Mouse (Mus musculus): ENCODE measurements around the gene Prrt2. TPM values are rescaled to one million over a fixed set of nuclear protein-coding genes. Genes with fewer than 3 reads are reported as not detected.

Gene Prrt2
- polyA plus RNA-seq, 1 experiment from 2014 or later, result 0.88 TPM

- no peak for ATAC-seq
- H3K4me2 ChIP-seq, result peak overlapping the region; percentile 10; the same call in 1 of the 2 replicates
- H3K9ac ChIP-seq, result peak overlapping the region; percentile 45; the same call in 1 of the 2 replicates
These were observed 2.4 kb downstream of the Prrt2 start for GRCm38 (mm10) chr7:127018416-127019305.

GRCm38 (mm10) chr7:127017950-127018345 lies 3.1 kb downstream of the Prrt2 start:
- Histone ChIP-seq H3K4me3 (no peak overlapping the region), H3K9ac (peak overlapping the region; percentile 45; the same call in 1 of the 2 replicates), H3K4me1 (peaks cover 81% of the 10 kb centered on the region), H3K4me2 (peak overlapping the region; percentile 10; the same call in 1 of the 2 replicates), H3K27me3 (replicated peaks) (no peaks in the 10 kb centered on the region), H3K9me3 (replicated peaks) (no peaks in the 10 kb centered on the region), H3K36me3 (peaks cover 39% of the 10 kb centered on the region), H3K27ac (peak overlapping the region; percentile 62)
- no peak for ATAC-seq
- 46% methylated on average over 6 of the region's 6 CpGs for WGBS (ENCODE audit: insufficient replicate concordance)

More at GRCm38 (mm10) chr7:127018416-127019305, 2.4 kb downstream of the Prrt2 start:
- Histone ChIP-seq H3K27ac (peak overlapping the region; percentile 62), H3K27me3 (replicated peaks) (no peaks in the 10 kb centered on the region), H3K4me1 (peaks cover 84% of the 10 kb centered on the region), H3K4me3 (no peak overlapping the region), H3K36me3 (peaks cover 40% of the 10 kb centered on the region), H3K9me3 (replicated peaks) (no peaks in the 10 kb centered on the region)
- WGBS (ENCODE audit: insufficient replicate concordance), result 76% methylated on average over 15 of the region's 15 CpGs

GRCm38 (mm10) chr7:127016971-127017949 lies 3.8 kb downstream of the Prrt2 start, which contains the start of gene Pagr1a:
Gene Pagr1a, minus strand, starts transcription at chr7:127017352.
- peak within 1 kb of the TSS; percentile 93 for H3K4me2 ChIP-seq
- peak within 1 kb of the TSS; percentile 85 for H3K9ac ChIP-seq
- peaks cover 78% of the 10 kb centered on the region for H3K4me1 ChIP-seq
- peak; percentile 83 for ATAC-seq
- H3K36me3 ChIP-seq, result peaks cover 39% of the 10 kb centered on the region
- H3K27me3 ChIP-seq (replicated peaks), result no peaks in the 10 kb centered on the region
- peak within 1 kb of the TSS; percentile 73 for H3K4me3 ChIP-seq
- no peaks in the 10 kb centered on the region for H3K9me3 ChIP-seq (replicated peaks)
- 6% methylated on average over 39 of the region's 39 CpGs for WGBS (ENCODE audit: insufficient replicate concordance)
- H3K27ac ChIP-seq, result peak within 1 kb of the TSS; percentile 92

- Histone ChIP-seq H3K4me3 (peak overlapping the region; percentile 73), H3K27ac (peak overlapping the region; percentile 92), H3K9ac (peak overlapping the region; percentile 85), H3K36me3 (peaks cover 35% of the 10 kb centered on the region), H3K4me2 (peak overlapping the region; percentile 93), H3K27me3 (replicated peaks) (no peaks in the 10 kb centered on the region), H3K4me1 (peaks cover 77% of the 10 kb centered on the region), H3K9me3 (replicated peaks) (no peaks in the 10 kb centered on the region)
- peak; percentile 70 for ATAC-seq
- WGBS (ENCODE audit: insufficient replicate concordance), result under 1% methylated on average over 22 of the region's 22 CpGs
These were observed 4.5 kb downstream of the Prrt2 start for GRCm38 (mm10) chr7:127016486-127016938.

- no peaks in the 10 kb centered on the region for H3K27me3 ChIP-seq (replicated peaks)
- H3K36me3 ChIP-seq, result peaks cover 35% of the 10 kb centered on the region
- H3K4me3 ChIP-seq, result peak within 1 kb of the TSS; percentile 73
- no peak for ATAC-seq
- no peaks in the 10 kb centered on the region for H3K9me3 ChIP-seq (replicated peaks)
- H3K27ac ChIP-seq, result peak within 1 kb of the TSS; percentile 92
- H3K4me1 ChIP-seq, result peaks cover 75% of the 10 kb centered on the region
- peak within 1 kb of the TSS; percentile 85 for H3K9ac ChIP-seq
- H3K4me2 ChIP-seq, result peak within 1 kb of the TSS; percentile 93
These were observed 4.7 kb downstream of the Prrt2 start, which contains the start of gene Pagr1b for GRCm38 (mm10) chr7:127016481-127016485. Gene Pagr1b, minus strand, starts transcription at chr7:127016484.

- Histone ChIP-seq H3K9ac (peak overlapping the region; percentile 85), H3K4me1 (peaks cover 73% of the 10 kb centered on the region), H3K4me2 (peak overlapping the region; percentile 93), H3K9me3 (replicated peaks) (no peaks in the 10 kb centered on the region), H3K27ac (peak overlapping the region; percentile 92), H3K36me3 (peaks cover 35% of the 10 kb centered on the region), H3K27me3 (replicated peaks) (no peaks in the 10 kb centered on the region), H3K4me3 (peak overlapping the region; percentile 73)
- peak; percentile 63 for ATAC-seq
- 2% methylated on average over 10 of the region's 10 CpGs for WGBS (ENCODE audit: insufficient replicate concordance)
These were observed 4.9 kb downstream of the Prrt2 start for GRCm38 (mm10) chr7:127016081-127016480.

GRCm38 (mm10) chr7:127014993-127015392 lies 6.0 kb downstream of the Prrt2 start:
- no peak for ATAC-seq
- Histone ChIP-seq H3K4me3 (peak overlapping the region; percentile 73; the same call in 1 of the 2 replicates), H3K9ac (peak overlapping the region; percentile 85), H3K36me3 (peaks cover 35% of the 10 kb centered on the region), H3K4me2 (peak overlapping the region; percentile 93), H3K27ac (0 out of 2 replicates have a peak overlapping the region, but pooled peaks have one; percentile 92), H3K9me3 (replicated peaks) (no peaks in the 10 kb centered on the region), H3K4me1 (peaks cover 72% of the 10 kb centered on the region), H3K27me3 (replicated peaks) (no peaks in the 10 kb centered on the region)
- 93% methylated on average over 12 of the region's 12 CpGs for WGBS (ENCODE audit: insufficient replicate concordance)

GRCm38 (mm10) chr7:127014320-127014719 lies 6.7 kb downstream of the Prrt2 start, which contains the start of gene Mvp:
Gene Mvp, minus strand, starts transcription at chr7:127014621.
- Histone ChIP-seq H3K9ac (peak within 1 kb of the TSS; percentile 85), H3K36me3 (peaks cover 35% of the 10 kb centered on the region), H3K4me3 (peak within 1 kb of the TSS; percentile 73), H3K4me1 (peaks cover 74% of the 10 kb centered on the region), H3K27ac (peak within 1 kb of the TSS; percentile 92), H3K4me2 (peak within 1 kb of the TSS; percentile 93), H3K9me3 (replicated peaks) (no peaks in the 10 kb centered on the region), H3K27me3 (replicated peaks) (no peaks in the 10 kb centered on the region)
- 28% methylated on average over 11 of the region's 11 CpGs for WGBS (ENCODE audit: insufficient replicate concordance)
- no peak for ATAC-seq

- no peaks in the 10 kb centered on the region for H3K27me3 ChIP-seq (replicated peaks)
- H3K27ac ChIP-seq, result no peak overlapping the region
- 82% methylated on average over 6 of the region's 6 CpGs for WGBS (ENCODE audit: insufficient replicate concordance)
- peaks cover 35% of the 10 kb centered on the region for H3K36me3 ChIP-seq
- H3K9ac ChIP-seq, result no peak overlapping the region
- H3K4me1 ChIP-seq, result peaks cover 74% of the 10 kb centered on the region
- peak overlapping the region; percentile 93 for H3K4me2 ChIP-seq
- peak overlapping the region; percentile 59 for H3K4me3 ChIP-seq
- no peak for ATAC-seq
- no peaks in the 10 kb centered on the region for H3K9me3 ChIP-seq (replicated peaks)
These were observed 7.6 kb downstream of the Prrt2 start for GRCm38 (mm10) chr7:127013385-127013784.

GRCm38 (mm10) chr7:127012845-127013244 lies 8.2 kb downstream of the Prrt2 start:
- no peak overlapping the region for H3K27ac ChIP-seq
- 85% methylated on average over 10 of the region's 10 CpGs for WGBS (ENCODE audit: insufficient replicate concordance)
- no peak for ATAC-seq
- H3K4me1 ChIP-seq, result peaks cover 74% of the 10 kb centered on the region
- H3K9me3 ChIP-seq (replicated peaks), result no peaks in the 10 kb centered on the region
- H3K27me3 ChIP-seq (replicated peaks), result no peaks in the 10 kb centered on the region
- no peak overlapping the region for H3K4me2 ChIP-seq
- no peak overlapping the region for H3K4me3 ChIP-seq
- H3K36me3 ChIP-seq, result peaks cover 35% of the 10 kb centered on the region
- H3K9ac ChIP-seq, result no peak overlapping the region

- peaks cover 74% of the 10 kb centered on the region for H3K4me1 ChIP-seq
- no peak overlapping the region for H3K9ac ChIP-seq
- H3K27me3 ChIP-seq (replicated peaks), result no peaks in the 10 kb centered on the region
- H3K4me3 ChIP-seq, result no peak overlapping the region
- 73% methylated on average over 6 of the region's 6 CpGs for WGBS (ENCODE audit: insufficient replicate concordance)
- ATAC-seq, result no peak
- no peak overlapping the region for H3K4me2 ChIP-seq
- no peak overlapping the region; the same call in 1 of the 2 replicates for H3K27ac ChIP-seq
- peaks cover 35% of the 10 kb centered on the region for H3K36me3 ChIP-seq
- no peaks in the 10 kb centered on the region for H3K9me3 ChIP-seq (replicated peaks)
These were observed 8.6 kb downstream of the Prrt2 start for GRCm38 (mm10) chr7:127012374-127012773.

All from liver, embryonic 12.5 days (tissue).